Mouse (Mus musculus): ENCODE results near the gene Mthfd1l. TPM values are rescaled to one million over a fixed set of nuclear protein-coding genes. Genes with fewer than 3 reads are reported as not detected.

The Mthfd1l gene
- 3.9 TPM for polyA plus RNA-seq (2014; fragmentation: Illumina TruSeq; extraction: RNeasy Lipid Tissue Mini Kit (QIAGEN cat#74804); ENCODE audit: low read depth, low replicate concordance)

GRCm38 (mm10) chr10:3972981-3973588 lies at the start of gene Mthfd1l:
Gene Mthfd1l (plus strand): TSS chr10:3973118.

Other genes starting within 250 kb of the Mthfd1l start
- 21.7 TPM for gene Plekhg1, start 232.8 kb upstream of the Mthfd1l start, polyA plus RNA-seq (2014; fragmentation: Illumina TruSeq; extraction: RNeasy Lipid Tissue Mini Kit (QIAGEN cat#74804); ENCODE audit: low read depth, low replicate concordance)